Mouse (Mus musculus) heart, adult 2 months (tissue): Measurements from ENCODE around the gene Rhno1.

Experiments
- CTCF ChIP-seq: fragments of 200-600 bp; IDR thresholded peaks from 2 replicates; pipeline ENCODE4 v1.8.1; 2022; ENCODE audit warnings: antibody characterized with exemption, mild to moderate bottlenecking, moderate library complexity
- POLR2A ChIP-seq: fragments of 200-500 bp; IDR thresholded peaks from 2 replicates; pipeline ENCODE4 v1.6.1; 2011; ENCODE audit warnings: mild to moderate bottlenecking, low read depth, low read length, control low read depth; ENCODE audit not compliant: insufficient read depth

- no peak for TF ChIP-seq POLR2A
- no peak for TF ChIP-seq CTCF
These were observed 12.5 kb upstream of the Rhno1 start, which contains the start of the genes Tex52 and Gm44596 for GRCm38 (mm10) chr6:128375192-128375591.
